Mouse (Mus musculus) E14TG2a.4 (cell line): ENCODE data around the gene Tenm1.

Experiments used
- H3K27me3 ChIP-seq: 2 replicates; pipeline ENCODE4 v1.6.1; 2014; ENCODE audit warnings: low read length, control low read depth; ENCODE audit not compliant: insufficient read depth
- H3K36me3 ChIP-seq: 2 replicates; pipeline ENCODE4 v1.6.1; 2014; ENCODE audit warnings: low read length, control low read depth; ENCODE audit not compliant: insufficient read depth
- H3K4me1 ChIP-seq: replicated peaks from 2 replicates; pipeline ENCODE4 v1.6.1; 2014; ENCODE audit warnings: low read depth, low read length, control low read depth
- H3K4me3 ChIP-seq: replicated peaks from 2 replicates; pipeline ENCODE4 v1.5.1; 2014; ENCODE audit warnings: mild to moderate bottlenecking, low read length
- H3K9me3 ChIP-seq: 2 replicates; pipeline ENCODE4 v1.6.1; 2014; ENCODE audit warnings: low read length, control low read depth
- CTCF ChIP-seq: conservative IDR thresholded peaks from 2 replicates; pipeline ENCODE4 v1.5.1; 2014; ENCODE audit warnings: low read length
- NANOG ChIP-seq: IDR thresholded peaks from 2 replicates; pipeline ENCODE4 v1.6.1; 2014; ENCODE audit warnings: borderline replicate concordance, low read length, mixed read lengths
- POU5F1 ChIP-seq: IDR thresholded peaks from 2 replicates; pipeline ENCODE4 v1.6.1; 2014; ENCODE audit warnings: low read length, borderline replicate concordance

The Tenm1 gene

DNA sequence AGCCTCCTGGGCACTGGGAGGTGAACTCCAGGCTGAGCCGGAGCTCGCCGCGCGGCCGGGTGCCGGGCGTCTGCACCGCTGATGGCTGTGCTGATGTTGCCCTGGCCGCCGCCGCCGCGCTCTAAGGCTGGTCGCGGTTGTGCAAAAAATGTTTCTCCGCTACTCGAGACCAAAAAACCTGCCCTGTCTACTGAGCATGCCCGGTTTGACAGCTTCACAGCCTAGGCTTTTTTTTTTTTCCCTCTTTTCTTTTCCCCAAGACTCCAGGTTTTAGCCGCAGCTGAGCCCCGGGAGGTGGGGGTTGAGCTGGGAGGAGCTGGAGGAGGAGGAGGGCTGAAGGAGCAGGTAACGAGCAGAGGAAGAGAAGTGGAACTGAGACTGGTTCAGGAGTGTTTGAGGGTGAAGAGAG is at the start of gene Tenm1:
Gene Tenm1, minus strand, starts transcription at position 272 of the 409 bp plus-strand sequence.
- no peaks in the 10 kb centered on the region for H3K36me3 ChIP-seq
- H3K27me3 ChIP-seq: peaks cover 20% of the 10 kb centered on the region
- H3K9me3 ChIP-seq: no peaks in the 10 kb centered on the region
- TF ChIP-seq POU5F1 (no peak), CTCF (no peak), NANOG (no peak)
- H3K4me1 ChIP-seq: peaks cover 26% of the 10 kb centered on the region
- H3K4me3 ChIP-seq: peak within 1 kb of the TSS; percentile 69

GRCm38 (mm10) chrX:43467311-43467710 is 38.4 kb upstream of the Tenm1 start:
- H3K9me3 ChIP-seq: no peaks in the 10 kb centered on the region
- H3K4me1 ChIP-seq: no peaks in the 10 kb centered on the region; the same call in 1 of the 2 replicates
- no peaks in the 10 kb centered on the region for H3K36me3 ChIP-seq
- TF ChIP-seq CTCF (no peak), NANOG (peak; percentile 80), POU5F1 (0 out of 2 replicates have a peak, but pooled peaks have one; percentile 28)
- no peak overlapping the region for H3K4me3 ChIP-seq
- no peaks in the 10 kb centered on the region for H3K27me3 ChIP-seq

- H3K9me3 ChIP-seq: no peaks in the 10 kb centered on the region
- H3K36me3 ChIP-seq: no peaks in the 10 kb centered on the region
- H3K4me1 ChIP-seq: peaks cover 26% of the 10 kb centered on the region
- peaks cover 20% of the 10 kb centered on the region for H3K27me3 ChIP-seq
- TF ChIP-seq POU5F1: no peak
- TF ChIP-seq CTCF: peak; percentile 21; the same call in 1 of the 2 replicates
- TF ChIP-seq NANOG: peak; percentile 3; the same call in 1 of the 2 replicates
- peak overlapping the region; percentile 57 for H3K4me3 ChIP-seq
Measured at GRCm38 (mm10) chrX:43430581-43430980, 1.7 kb upstream of the Tenm1 start.

DNA sequence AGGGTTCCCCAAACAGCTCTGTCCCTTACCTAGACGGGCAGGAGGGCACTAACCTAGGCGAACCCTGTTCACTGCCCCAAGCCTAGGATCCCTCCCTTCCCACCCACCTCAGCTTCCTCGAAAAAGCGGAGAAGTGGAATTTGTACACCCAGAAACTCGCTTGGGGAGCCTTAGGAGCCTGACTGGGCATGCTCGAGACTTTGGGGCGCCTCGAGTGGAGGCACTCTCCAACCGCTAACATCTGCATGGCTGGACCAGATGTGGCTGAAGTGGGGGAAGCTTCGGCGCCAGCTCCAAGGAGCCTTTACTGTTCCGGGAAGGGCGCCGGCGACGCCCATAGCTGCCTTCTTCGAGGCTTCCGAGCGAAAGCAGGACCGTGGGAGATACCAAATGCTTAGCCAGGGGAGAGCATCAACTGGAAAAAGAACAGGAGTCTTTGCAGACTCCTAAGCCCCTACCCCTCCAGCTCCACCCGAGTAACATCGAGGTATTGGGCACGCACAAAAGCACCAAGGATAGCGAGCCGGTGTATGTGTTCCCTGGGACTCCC is 1.1 kb upstream of the Tenm1 start:
- Histone ChIP-seq H3K9me3 (no peaks in the 10 kb centered on the region), H3K4me3 (peak overlapping the region; percentile 57), H3K36me3 (no peaks in the 10 kb centered on the region), H3K27me3 (peaks cover 20% of the 10 kb centered on the region), H3K4me1 (peaks cover 26% of the 10 kb centered on the region)
- TF ChIP-seq CTCF (no peak), POU5F1 (no peak), NANOG (no peak)

DNA sequence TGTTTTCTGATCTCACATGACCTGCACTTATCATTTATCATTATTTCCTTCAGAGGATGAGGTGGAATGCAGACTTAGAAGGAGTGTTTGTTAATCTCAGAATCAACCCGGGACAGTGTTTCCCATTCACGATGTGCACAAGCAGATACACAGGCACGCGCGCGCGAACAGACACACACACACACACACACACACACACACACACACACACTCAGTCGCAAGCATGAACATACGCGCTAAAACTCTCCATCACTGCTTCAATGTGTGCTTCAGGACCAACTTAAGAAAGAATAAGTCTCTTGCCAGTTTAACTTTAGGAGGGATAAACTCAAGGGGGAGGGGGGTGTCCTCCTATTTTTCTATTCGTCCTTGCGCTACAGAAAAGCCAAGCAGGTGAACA is 411 bp upstream of the Tenm1 start:
- Histone ChIP-seq H3K4me3 (peak overlapping the region; percentile 69; the same call in 1 of the 2 replicates), H3K4me1 (peaks cover 26% of the 10 kb centered on the region), H3K9me3 (no peaks in the 10 kb centered on the region), H3K36me3 (no peaks in the 10 kb centered on the region), H3K27me3 (peaks cover 20% of the 10 kb centered on the region)
- TF ChIP-seq NANOG: no peak
- TF ChIP-seq CTCF: no peak
- no peak for TF ChIP-seq POU5F1

DNA sequence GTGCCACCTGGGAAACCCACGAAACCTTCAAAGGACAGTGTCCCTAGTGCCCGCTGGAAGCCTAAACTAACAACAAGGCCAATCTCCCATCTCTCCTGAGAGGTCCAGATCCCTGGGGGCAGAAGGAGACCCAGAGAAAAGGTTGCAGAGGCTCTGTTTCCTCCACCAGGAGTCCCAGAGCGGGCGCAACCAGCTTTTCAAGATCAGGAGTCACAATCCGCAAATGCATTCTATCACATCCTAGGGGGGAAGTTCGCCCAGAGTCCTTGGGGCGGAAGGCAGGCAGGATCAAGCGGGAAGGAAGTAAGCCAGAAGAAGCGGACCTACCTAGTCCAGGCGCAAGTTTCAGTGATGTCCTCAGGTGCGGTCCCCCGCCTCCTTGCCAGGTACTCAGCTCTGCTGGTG is 963 bp downstream of the Tenm1 start:
- no peaks in the 10 kb centered on the region for H3K9me3 ChIP-seq
- TF ChIP-seq CTCF: no peak
- TF ChIP-seq POU5F1: no peak
- TF ChIP-seq NANOG: no peak
- H3K36me3 ChIP-seq: no peaks in the 10 kb centered on the region
- H3K4me3 ChIP-seq: peak overlapping the region; percentile 69
- peaks cover 20% of the 10 kb centered on the region for H3K27me3 ChIP-seq
- peaks cover 26% of the 10 kb centered on the region for H3K4me1 ChIP-seq

GRCm38 (mm10) chrX:43427111-43427510 is 1.8 kb downstream of the Tenm1 start:
- Histone ChIP-seq H3K36me3 (no peaks in the 10 kb centered on the region), H3K4me1 (peaks cover 26% of the 10 kb centered on the region), H3K27me3 (peaks cover 20% of the 10 kb centered on the region), H3K4me3 (peak overlapping the region; percentile 69), H3K9me3 (no peaks in the 10 kb centered on the region)
- TF ChIP-seq NANOG (no peak), CTCF (no peak), POU5F1 (no peak)

DNA sequence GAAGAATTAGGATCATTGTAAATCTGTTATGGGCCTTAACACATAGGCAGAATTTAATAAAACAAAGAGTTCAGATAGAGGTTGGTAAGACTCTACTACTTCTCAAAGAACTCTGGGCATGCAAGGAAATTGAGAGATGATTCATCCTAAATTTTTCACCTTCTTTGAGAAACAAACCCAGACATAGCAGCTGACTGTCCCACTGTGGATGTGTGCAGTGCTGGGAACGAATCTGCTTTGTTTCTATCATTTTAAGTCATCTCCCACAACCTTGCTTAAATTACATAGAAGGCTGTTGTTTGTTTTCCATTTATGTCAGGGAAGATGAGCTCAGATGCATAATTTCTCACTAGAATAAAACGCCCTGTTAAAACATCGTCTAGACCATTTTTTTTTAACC is 31.0 kb downstream of the Tenm1 start:
- TF ChIP-seq POU5F1 (no peak), CTCF (no peak), NANOG (no peak)
- Histone ChIP-seq H3K27me3 (no peaks in the 10 kb centered on the region), H3K36me3 (no peaks in the 10 kb centered on the region), H3K4me3 (no peak overlapping the region), H3K9me3 (no peaks in the 10 kb centered on the region), H3K4me1 (no peaks in the 10 kb centered on the region)

- no peaks in the 10 kb centered on the region for H3K36me3 ChIP-seq
- no peaks in the 10 kb centered on the region for H3K4me1 ChIP-seq
- TF ChIP-seq POU5F1 (no peak), NANOG (no peak)
- H3K9me3 ChIP-seq: no peaks in the 10 kb centered on the region
- no peaks in the 10 kb centered on the region for H3K27me3 ChIP-seq
- no peak overlapping the region for H3K4me3 ChIP-seq
Measured at GRCm38 (mm10) chrX:43388106-43388505, 40.8 kb downstream of the Tenm1 start.
